ENCODE assay signal across 12 mouse cellular contexts in the genomic region with DNA sequence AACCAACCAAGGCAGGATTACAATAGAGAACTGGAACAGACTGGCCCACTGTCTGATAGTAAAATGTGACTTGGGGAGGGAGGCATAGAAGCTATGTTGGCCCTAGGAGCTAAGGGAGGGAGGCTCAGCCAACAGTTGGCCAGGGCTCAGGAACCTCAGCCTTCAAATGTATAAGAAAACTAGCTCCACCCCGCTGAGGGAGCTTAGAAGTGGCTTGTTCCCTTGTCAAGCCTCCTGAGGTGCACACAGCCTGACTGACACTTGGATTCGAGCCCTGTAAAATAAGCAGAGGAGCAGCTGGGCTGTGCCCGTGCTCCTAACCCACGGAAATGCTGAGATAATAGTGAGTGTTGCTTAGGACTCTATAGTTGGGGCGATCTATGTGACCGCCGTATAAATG.
DNase-seq lines count a peak whose midpoint lies in the region; ATAC-seq and TF ChIP-seq lines count a peak whose summit lies in the region.
"Had no signal": no experiment of that assay in that cellular context is flagged by ENCODE, and none has a peak within 500 bp of the region (broad histone marks: within the 10 kb centered on the region; RNA-seq: fewer than 3 reads in every experiment).

No protein-coding gene starts in this region.

- no peak for DNase-seq in forebrain, embryonic 11.5 days (ENCODE audit: low spot score)
- peak; percentile 45 for DNase-seq in lung, embryonic 14.5 days
- DNase-seq in lung, postnatal 36 days = no peak
- DNase-seq in c-Kit-positive CD71-positive TER-119-positive erythroid progenitor cells, embryonic 14.5 days (ENCODE audit: low spot score) = no peak
- DNase-seq in layer of hippocampus, adult 9-11 months = no peak
- DNase-seq: cerebellum, adult 9-10 months; heart, adult 18-20 months had no signal

- no peak for TF ChIP-seq CTCF in lung, embryonic 14.5 days (IDR thresholded peaks at IDR 0.05; ENCODE audit: low read depth)

- H3K4me1 ChIP-seq in forebrain, embryonic 15.5 days = peaks cover 8% of the 10 kb centered on the region
- H3K4me1 ChIP-seq in forebrain, embryonic 11.5 days (replicated peaks; ENCODE audit: control insufficient read depth, insufficient read depth, low read length) = 0 out of 2 replicates have a peak, but pooled peaks cover 2% of the 10 kb centered on the region
- no peaks in the 10 kb centered on the region; the same call in 1 of the 2 replicates for H3K4me1 ChIP-seq in lung, embryonic 14.5 days (ENCODE audit: insufficient read depth)
- peaks cover 21% of the 10 kb centered on the region for H3K4me1 ChIP-seq in embryonic facial prominence, embryonic 13.5 days
- H3K4me1 ChIP-seq in midbrain, embryonic 16.5 days (ENCODE audit: control insufficient read depth, insufficient read depth, low read length) = peaks cover 4% of the 10 kb centered on the region; the same call in 1 of the 2 replicates

- 49% methylated on average over 7 of the region's 7 CpGs for WGBS in forebrain, embryonic 15.5 days
- 59% methylated on average over 7 of the region's 7 CpGs for WGBS in forebrain, embryonic 11.5 days
- 41% methylated on average over 7 of the region's 7 CpGs for WGBS in lung, embryonic 14.5 days
- WGBS in embryonic facial prominence, embryonic 13.5 days = 59% methylated on average over 7 of the region's 7 CpGs
- 40% methylated on average over 7 of the region's 7 CpGs for WGBS in midbrain, embryonic 16.5 days

- H3K27ac ChIP-seq in forebrain, embryonic 15.5 days (replicated peaks) = no peak overlapping the region
- no peak overlapping the region for H3K27ac ChIP-seq in forebrain, embryonic 11.5 days (ENCODE audit: low read depth, low read length)
- no peak overlapping the region for H3K27ac ChIP-seq in lung, embryonic 14.5 days (ENCODE audit: low read depth)
- peak overlapping the region; percentile 0; the same call in 1 of the 2 replicates for H3K27ac ChIP-seq in embryonic facial prominence, embryonic 13.5 days
- H3K27ac ChIP-seq in midbrain, embryonic 16.5 days (ENCODE audit: low read length) = no peak overlapping the region
- H3K27ac ChIP-seq: kidney, embryonic 15.5 days had no signal

- H3K9ac ChIP-seq in forebrain, embryonic 15.5 days (replicated peaks) = no peak overlapping the region
- no peak overlapping the region for H3K9ac ChIP-seq in forebrain, embryonic 11.5 days (ENCODE audit: low read length)
- no peak overlapping the region for H3K9ac ChIP-seq in lung, embryonic 14.5 days
- H3K9ac ChIP-seq in embryonic facial prominence, embryonic 13.5 days = no peak overlapping the region
- no peak overlapping the region for H3K9ac ChIP-seq in midbrain, embryonic 16.5 days (ENCODE audit: low read depth, low read length)
- H3K9ac ChIP-seq: kidney, embryonic 15.5 days had no signal

- H3K27me3 ChIP-seq in forebrain, embryonic 15.5 days = no peaks in the 10 kb centered on the region
- H3K27me3 ChIP-seq in forebrain, embryonic 11.5 days (ENCODE audit: control insufficient read depth, insufficient read depth, low read length) = no peaks in the 10 kb centered on the region
- H3K27me3 ChIP-seq in lung, embryonic 14.5 days (ENCODE audit: insufficient read depth, low read length) = no peaks in the 10 kb centered on the region
- H3K27me3 ChIP-seq in embryonic facial prominence, embryonic 13.5 days = no peaks in the 10 kb centered on the region
- no peaks in the 10 kb centered on the region for H3K27me3 ChIP-seq in midbrain, embryonic 16.5 days (ENCODE audit: control insufficient read depth, insufficient read depth, low read depth, low read length)

- H3K4me3 ChIP-seq in forebrain, embryonic 15.5 days = no peak overlapping the region
- H3K4me3 ChIP-seq in forebrain, embryonic 11.5 days (ENCODE audit: low read depth, low read length) = no peak overlapping the region
- H3K4me3 ChIP-seq in lung, embryonic 14.5 days (ENCODE audit: low read depth, low read length) = no peak overlapping the region
- H3K4me3 ChIP-seq in embryonic facial prominence, embryonic 13.5 days = no peak overlapping the region
- H3K4me3 ChIP-seq in midbrain, embryonic 16.5 days (ENCODE audit: low read depth, low read length) = no peak overlapping the region
- H3K4me3 ChIP-seq: kidney, embryonic 15.5 days had no signal

- ATAC-seq in forebrain, embryonic 15.5 days (replicated peaks) = 0 out of 2 replicates have a peak, but pooled peaks have one; percentile 23
- no peak for ATAC-seq in forebrain, embryonic 11.5 days (replicated peaks; ENCODE audit: low FRiP score)
- peak; percentile 49; the same call in 1 of the 2 replicates for ATAC-seq in lung, embryonic 14.5 days (ENCODE audit: insufficient read depth)
- ATAC-seq in embryonic facial prominence, embryonic 13.5 days (ENCODE audit: insufficient number of reproducible peaks, insufficient read depth, low FRiP score, low TSS enrichment, low read depth) = no peak
- ATAC-seq in midbrain, embryonic 16.5 days = peak; percentile 42
- ATAC-seq: inflammation-experienced regulatory T-cells, adult 6 months had no signal

- H3K9me3 ChIP-seq in forebrain, embryonic 15.5 days = no peaks in the 10 kb centered on the region
- no peaks in the 10 kb centered on the region for H3K9me3 ChIP-seq in forebrain, embryonic 11.5 days (ENCODE audit: control insufficient read depth, low read length)
- H3K9me3 ChIP-seq in lung, embryonic 14.5 days (ENCODE audit: low read depth, low read length) = no peaks in the 10 kb centered on the region
- H3K9me3 ChIP-seq in embryonic facial prominence, embryonic 13.5 days = no peaks in the 10 kb centered on the region
- no peaks in the 10 kb centered on the region for H3K9me3 ChIP-seq in midbrain, embryonic 16.5 days (replicated peaks; ENCODE audit: control insufficient read depth, low read length, poor library complexity, severe bottlenecking)
- H3K9me3 ChIP-seq: kidney, embryonic 15.5 days had no signal

- no peaks in the 10 kb centered on the region for H3K36me3 ChIP-seq in forebrain, embryonic 15.5 days
- no peaks in the 10 kb centered on the region for H3K36me3 ChIP-seq in forebrain, embryonic 11.5 days (ENCODE audit: control insufficient read depth, insufficient read depth, low read length)
- H3K36me3 ChIP-seq in lung, embryonic 14.5 days (ENCODE audit: insufficient read depth) = no peaks in the 10 kb centered on the region
- H3K36me3 ChIP-seq in embryonic facial prominence, embryonic 13.5 days = no peaks in the 10 kb centered on the region
- no peaks in the 10 kb centered on the region for H3K36me3 ChIP-seq in midbrain, embryonic 16.5 days (ENCODE audit: control insufficient read depth, insufficient read depth, low read length)
- H3K36me3 ChIP-seq: kidney, embryonic 15.5 days had no signal

- no peak overlapping the region for H3K4me2 ChIP-seq in forebrain, embryonic 15.5 days (replicated peaks)
- H3K4me2 ChIP-seq in forebrain, embryonic 11.5 days (ENCODE audit: low read depth, low read length, severe bottlenecking) = no peak overlapping the region
- H3K4me2 ChIP-seq in lung, embryonic 14.5 days = no peak overlapping the region
- no peak overlapping the region for H3K4me2 ChIP-seq in embryonic facial prominence, embryonic 13.5 days
- no peak overlapping the region; the same call in 1 of the 2 replicates for H3K4me2 ChIP-seq in midbrain, embryonic 16.5 days (ENCODE audit: low read length)
- H3K4me2 ChIP-seq: kidney, embryonic 15.5 days had no signal

Comparison
In these comparisons a context has a peak if more than half of its experiments do, and no peak if none do; other contexts are left out.
1. ATAC-seq: peak in forebrain, embryonic 15.5 days (single experiment), lung, embryonic 14.5 days (single experiment) and midbrain, embryonic 16.5 days (single experiment); none in forebrain, embryonic 11.5 days (single experiment) and embryonic facial prominence, embryonic 13.5 days (single experiment).